Mouse (Mus musculus) small intestine, adult 2 months (tissue): Measurements from ENCODE around the gene Ambra1.

Source experiments
- CTCF ChIP-seq: fragments of 200-500 bp; IDR thresholded peaks from 2 replicates; pipeline ENCODE4 v1.5.1; 2012; ENCODE audit warnings: low read depth, mild to moderate bottlenecking, control low read depth, inconsistent platforms, low read length, moderate library complexity, mixed read lengths; ENCODE audit not compliant: insufficient replicate concordance, insufficient read length; ENCODE audit errors: extremely low read depth
- POLR2A ChIP-seq: fragments of 200-500 bp; IDR thresholded peaks from 2 replicates; pipeline ENCODE4 v1.6.1; 2012; ENCODE audit warnings: low read depth, mild to moderate bottlenecking, control low read depth, inconsistent platforms, low read length, moderate library complexity

GRCm38 (mm10) chr2:91852446-91853191 is 122.7 kb downstream of the Ambra1 start:
- no peak for TF ChIP-seq CTCF
- no peak for TF ChIP-seq POLR2A
